Mouse (Mus musculus) stomach, postnatal 0 days (tissue): ENCODE data around the gene Alkbh6. TPM values are rescaled to one million over a fixed set of nuclear protein-coding genes. Genes with fewer than 3 reads are reported as not detected.

Experiments used
- ATAC-seq: fragments of 200-750 bp; cut with Nextera tagmentation; 2 replicates; pipeline ENCODE4 v1.8.0; 2017; ENCODE audit not compliant: low FRiP score, low TSS enrichment
- DNase-seq: peaks from one replicate; pipeline ENCODE4 v3.0.0-alpha.2; 2016; ENCODE audit warnings: low spot score
- H3K27ac ChIP-seq: fragments of 300-500 bp; sonication (generic); replicated peaks from 2 replicates; pipeline ENCODE4 v1.5.1; 2014; ENCODE audit warnings: mild to moderate bottlenecking, control low read depth
- H3K27me3 ChIP-seq: fragments of 300-500 bp; sonication (generic); 2 replicates; pipeline ENCODE4 v1.6.1; 2014; ENCODE audit warnings: low read length; ENCODE audit not compliant: control insufficient read depth, insufficient read depth
- H3K36me3 ChIP-seq: fragments of 300-500 bp; sonication (generic); 2 replicates; pipeline ENCODE4 v1.6.1; 2014; ENCODE audit warnings: low read length, mixed read lengths; ENCODE audit not compliant: control insufficient read depth, insufficient read depth
- H3K4me1 ChIP-seq: fragments of 300-500 bp; sonication (generic); replicated peaks from 2 replicates; pipeline ENCODE4 v1.6.1; 2014; ENCODE audit warnings: antibody characterized with exemption; ENCODE audit not compliant: control insufficient read depth, insufficient read depth
- H3K4me2 ChIP-seq: fragments of 300-500 bp; sonication (generic); replicated peaks from 2 replicates; pipeline ENCODE4 v1.6.1; 2014; ENCODE audit warnings: low read depth, mild to moderate bottlenecking, control low read depth, moderate library complexity
- H3K4me3 ChIP-seq: fragments of 300-500 bp; sonication (generic); 2 replicates; pipeline ENCODE4 v1.5.1; 2014; ENCODE audit warnings: low read depth, low read length, control low read depth
- H3K9ac ChIP-seq: fragments of 300-500 bp; sonication (generic); 2 replicates; pipeline ENCODE4 v1.6.1; 2014; ENCODE audit warnings: mild to moderate bottlenecking, low read length, control low read depth, mixed read lengths
- H3K9me3 ChIP-seq: fragments of 300-500 bp; sonication (generic); 2 replicates; pipeline ENCODE4 v1.6.1; 2016; ENCODE audit warnings: low read length; ENCODE audit not compliant: control insufficient read depth
- CTCF ChIP-seq: IDR thresholded peaks from 2 replicates; pipeline ENCODE4 v1.5.1; 2016; ENCODE audit warnings: antibody characterized with exemption, low read depth, mild to moderate bottlenecking, moderate library complexity
- EP300 ChIP-seq: optimal IDR thresholded peaks from 2 replicates; pipeline ENCODE3; 2016; ENCODE audit warnings: antibody characterized with exemption
- WGBS: fragments of 180-500 bp; shearing (Covaris S2); extraction: QIAGEN DNeasy Blood & Tissue Kit; methylation state at CpG from one replicate; pipeline ENCODE4 v1.1.7; 2014; 5-methylcytosine and 5-hydroxymethylcytosine counted together
- polyA plus RNA-seq: library from polyadenylated mRNA; unstranded; fragments of >200 nt; fragmentation: Nextera tagmentation; extraction: Ambion mirVana; gene quantifications from 2 replicates; pipeline ENCODE4 v1.2.1, GENCODE M21; 2015

Alkbh6 gene
- polyA plus RNA-seq, 1 experiment from 2014 or later: 55.4 TPM

DNA sequence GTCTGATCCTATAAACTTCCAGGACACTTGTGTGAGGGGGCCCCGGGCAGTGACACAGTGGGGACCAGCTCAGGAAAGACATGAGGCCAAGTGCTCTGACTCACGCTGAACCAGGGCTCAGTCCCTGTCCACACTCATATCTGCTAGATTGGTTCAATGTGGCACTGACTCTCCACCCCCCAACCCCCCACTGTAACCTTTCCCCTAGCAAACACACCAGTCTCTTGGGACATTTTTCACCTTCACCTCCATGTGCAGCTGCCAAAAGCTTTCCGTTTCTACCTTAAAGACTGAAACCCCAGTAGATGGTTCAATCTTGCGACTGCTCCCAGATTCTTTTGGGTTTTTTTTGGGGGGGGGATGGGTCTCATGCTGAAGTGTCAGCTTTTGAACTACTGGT, 45.5 kb downstream of the Alkbh6 start:
- no peak for TF ChIP-seq CTCF
- TF ChIP-seq EP300: no peak
- Histone ChIP-seq H3K27ac (no peak overlapping the region), H3K4me2 (no peak overlapping the region), H3K4me3 (no peak overlapping the region), H3K4me1 (no peaks in the 10 kb centered on the region; the same call in 1 of the 2 replicates), H3K36me3 (no peaks in the 10 kb centered on the region), H3K27me3 (no peaks in the 10 kb centered on the region), H3K9ac (no peak overlapping the region), H3K9me3 (no peaks in the 10 kb centered on the region)
- DNase-seq: no peak
- ATAC-seq: 0 out of 2 replicates have a peak, but pooled peaks have one; percentile 13
- 66% methylated on average over 4 of the region's 4 CpGs for WGBS

DNA sequence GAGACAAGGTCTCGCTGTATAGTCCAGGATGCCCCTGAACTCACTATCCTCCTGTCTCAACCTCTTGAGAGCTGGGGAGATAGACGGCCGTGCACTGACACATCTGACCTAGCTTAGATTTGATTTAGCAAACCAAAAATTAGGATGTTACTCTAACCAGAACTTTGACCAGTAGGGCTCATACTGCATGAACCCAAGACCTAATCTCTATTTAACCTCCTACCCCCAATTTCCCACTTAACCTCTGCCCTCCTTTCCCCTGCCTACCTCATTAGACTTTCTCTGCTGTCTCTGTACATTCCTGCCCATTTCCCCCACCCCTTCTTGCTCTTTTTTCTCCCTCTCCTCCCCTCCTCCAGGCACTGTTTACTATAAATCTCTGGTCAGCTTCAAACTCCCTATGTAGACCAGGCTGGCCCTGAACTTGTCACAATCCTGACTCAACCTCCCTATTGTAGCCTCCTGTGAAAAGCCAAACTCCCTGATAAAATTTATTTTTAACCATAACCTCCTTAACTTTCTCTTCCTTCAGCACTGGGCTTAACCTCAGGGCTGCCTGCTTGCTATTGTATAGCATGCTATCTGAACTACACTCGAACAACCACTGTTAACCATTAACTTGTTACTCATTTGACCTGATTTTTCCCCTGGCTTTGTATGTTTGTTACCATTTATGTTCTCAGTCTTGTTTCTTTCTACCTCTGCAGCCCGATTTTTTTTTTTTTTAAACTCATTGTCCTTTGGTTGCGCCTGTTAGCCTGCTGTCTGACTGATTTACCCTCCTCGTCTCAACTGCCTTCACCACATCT, 50.1 kb downstream of the Alkbh6 start:
- peak; percentile 46 for ATAC-seq
- Histone ChIP-seq H3K4me3 (peak overlapping the region; percentile 18; the same call in 1 of the 2 replicates), H3K4me1 (no peaks in the 10 kb centered on the region; the same call in none of the 2 replicates), H3K27ac (peak overlapping the region; percentile 88), H3K9ac (no peak overlapping the region), H3K36me3 (no peaks in the 10 kb centered on the region), H3K4me2 (peak overlapping the region; percentile 41), H3K9me3 (no peaks in the 10 kb centered on the region), H3K27me3 (no peaks in the 10 kb centered on the region)
- 46% methylated on average over 7 of the region's 7 CpGs for WGBS
- TF ChIP-seq CTCF (no peak), EP300 (no peak)
- no peak for DNase-seq

DNA sequence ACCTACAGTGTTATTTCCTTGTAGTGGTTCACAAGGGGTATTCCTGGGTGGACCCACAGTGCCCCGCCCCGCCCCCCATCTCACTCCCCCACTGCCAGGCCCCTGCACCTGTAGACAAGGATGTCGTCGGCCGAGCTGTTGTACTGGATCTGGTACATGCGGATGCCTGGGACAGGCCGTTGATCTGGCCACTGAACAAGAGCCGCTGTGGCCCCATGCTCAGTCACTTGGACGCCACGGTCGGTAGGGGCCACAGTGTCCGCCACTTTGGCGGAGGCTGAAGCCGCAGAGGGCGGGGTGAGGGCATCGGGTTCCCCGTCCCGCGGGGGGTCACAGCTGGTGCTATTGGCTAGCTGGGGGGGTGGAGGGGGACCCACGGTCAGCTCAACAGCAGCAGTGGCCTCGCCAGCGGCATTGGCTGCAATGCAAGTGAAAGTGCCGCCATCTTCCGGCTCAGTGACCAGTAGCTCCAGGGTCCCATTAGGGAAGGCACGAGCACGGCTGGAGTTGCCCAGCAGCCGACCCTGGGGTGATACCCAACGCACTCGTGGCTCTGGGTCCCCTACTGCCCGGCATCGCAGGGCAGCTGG, 50.9 kb downstream of the Alkbh6 start:
- DNase-seq (peak; percentile 58), ATAC-seq (peak; percentile 36; the same call in 1 of the 2 replicates)
- Histone ChIP-seq H3K27me3 (no peaks in the 10 kb centered on the region), H3K36me3 (no peaks in the 10 kb centered on the region), H3K9ac (0 out of 2 replicates have a peak overlapping the region, but pooled peaks have one; percentile 27), H3K9me3 (no peaks in the 10 kb centered on the region), H3K4me2 (peak overlapping the region; percentile 41), H3K27ac (peak overlapping the region; percentile 88), H3K4me1 (no peaks in the 10 kb centered on the region; the same call in none of the 2 replicates), H3K4me3 (peak overlapping the region; percentile 18)
- 61% methylated on average over 31 of the region's 31 CpGs for WGBS
- TF ChIP-seq EP300 (no peak), CTCF (no peak)

DNA sequence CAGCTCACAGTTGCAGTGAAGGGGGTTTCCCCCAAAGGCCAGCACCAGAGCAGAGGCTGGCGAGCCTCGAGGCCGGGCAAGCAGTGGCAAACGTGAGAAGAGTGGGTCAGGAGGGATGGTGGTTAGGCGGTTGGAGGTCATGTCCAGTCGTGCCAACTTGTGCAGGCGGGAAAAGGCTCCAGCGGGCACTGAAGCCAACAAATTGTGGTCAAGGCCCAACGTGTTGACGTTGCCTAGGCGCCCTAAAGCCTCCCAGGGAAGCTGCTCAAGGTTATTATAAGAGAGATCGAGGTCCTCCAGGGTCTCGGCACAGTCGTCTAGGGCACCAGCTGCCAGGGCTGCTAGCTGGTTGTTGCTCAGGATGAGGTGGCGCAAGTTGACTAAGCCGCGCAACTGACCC, 51.5 kb downstream of the Alkbh6 start:
- Histone ChIP-seq H3K4me2 (peak overlapping the region; percentile 41; the same call in 1 of the 2 replicates), H3K9ac (0 out of 2 replicates have a peak overlapping the region, but pooled peaks have one; percentile 27), H3K4me3 (no peak overlapping the region), H3K9me3 (no peaks in the 10 kb centered on the region), H3K27me3 (no peaks in the 10 kb centered on the region), H3K4me1 (no peaks in the 10 kb centered on the region; the same call in none of the 2 replicates), H3K36me3 (no peaks in the 10 kb centered on the region), H3K27ac (peak overlapping the region; percentile 88)
- DNase-seq: no peak
- TF ChIP-seq EP300: no peak
- no peak for TF ChIP-seq CTCF
- WGBS: 86% methylated on average over 17 of the region's 17 CpGs
- 0 out of 2 replicates have a peak, but pooled peaks have one; percentile 4 for ATAC-seq

DNA sequence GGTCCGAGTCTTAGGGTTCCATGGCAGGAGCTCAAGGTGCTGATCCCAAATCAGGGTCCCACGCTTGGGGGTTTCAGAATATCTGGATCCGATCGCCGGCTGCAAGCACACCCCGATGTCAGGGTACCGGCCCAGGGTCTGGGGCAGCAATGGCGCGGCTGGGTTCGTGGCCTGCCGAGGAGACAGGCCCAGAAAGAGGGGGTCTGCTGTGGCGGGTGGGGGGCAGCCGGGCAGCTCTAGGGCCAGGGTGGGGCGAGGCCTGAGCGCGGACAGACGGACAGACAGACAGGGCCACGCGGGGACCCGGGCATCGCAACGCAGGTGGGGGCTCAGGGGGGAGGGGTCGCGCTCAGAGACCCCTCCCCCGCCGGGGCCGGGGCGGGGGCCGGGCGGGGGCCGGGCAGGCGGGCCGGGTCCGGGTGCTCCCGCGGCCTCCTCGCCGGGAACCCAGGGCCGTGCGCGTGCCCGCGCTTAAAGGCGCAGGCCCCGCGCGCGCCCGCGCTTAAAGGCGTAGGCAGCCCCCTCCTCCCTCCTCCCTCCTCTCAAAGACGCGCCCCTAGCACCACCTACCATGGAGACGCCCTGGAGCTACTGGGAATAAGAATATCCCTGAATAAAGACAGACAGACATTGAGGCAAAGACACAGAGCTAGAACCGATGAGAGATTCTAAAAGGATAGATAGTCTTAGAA, 54.3 kb downstream of the Alkbh6 start, which contains the start of gene Lrfn3:
Gene Lrfn3, minus strand, starts transcription at position 121 of the 692 bp plus-strand sequence.
- H3K36me3 ChIP-seq: no peaks in the 10 kb centered on the region
- H3K9me3 ChIP-seq: no peaks in the 10 kb centered on the region
- no peaks in the 10 kb centered on the region; the same call in none of the 2 replicates for H3K4me1 ChIP-seq
- H3K4me3 ChIP-seq: peak within 1 kb of the TSS; percentile 73
- 1% methylated on average over 42 of the region's 55 CpGs for WGBS
- H3K4me2 ChIP-seq: peak within 1 kb of the TSS; percentile 84
- TF ChIP-seq CTCF: no peak
- TF ChIP-seq EP300: no peak
- H3K27me3 ChIP-seq: no peaks in the 10 kb centered on the region
- H3K9ac ChIP-seq: peak within 1 kb of the TSS; percentile 83
- DNase-seq: peak; percentile 57
- H3K27ac ChIP-seq: peak within 1 kb of the TSS; percentile 20
- peak; percentile 16; the same call in 1 of the 2 replicates for ATAC-seq
